Mouse (Mus musculus): ENCODE measurements around the gene Phospho1.
A peak's percentile ranks its signal among the peaks of the same experiment; 100 is the strongest.

Gene Phospho1

GRCm38 (mm10) chr11:95812224-95812623 is 12.1 kb upstream of the Phospho1 start:
- DNase-seq (ENCODE audit: low spot score) = no peak

GRCm38 (mm10) chr11:95814101-95814500 is 10.2 kb upstream of the Phospho1 start:
- DNase-seq (ENCODE audit: low spot score) = no peak

GRCm38 (mm10) chr11:95814857-95815256 is 9.4 kb upstream of the Phospho1 start:
- no peak for DNase-seq (ENCODE audit: low spot score)

- DNase-seq (ENCODE audit: low spot score) = no peak
Measured at GRCm38 (mm10) chr11:95815412-95815811, 8.9 kb upstream of the Phospho1 start.

- DNase-seq (ENCODE audit: low spot score) = peak; percentile 45
Measured at GRCm38 (mm10) chr11:95819138-95819537, 5.2 kb upstream of the Phospho1 start.

GRCm38 (mm10) chr11:95821511-95821910 is 2.8 kb upstream of the Phospho1 start:
- no peak for DNase-seq (ENCODE audit: low spot score)

GRCm38 (mm10) chr11:95822437-95822836 is 1.9 kb upstream of the Phospho1 start:
- no peak for DNase-seq (ENCODE audit: low spot score)

GRCm38 (mm10) chr11:95824877-95825243 is 561 bp downstream of the Phospho1 start:
- DNase-seq (ENCODE audit: low spot score) = no peak

GRCm38 (mm10) chr11:95825625-95826024 is 1.3 kb downstream of the Phospho1 start:
- no peak for DNase-seq (ENCODE audit: low spot score)

GRCm38 (mm10) chr11:95826317-95827167 is 2.2 kb downstream of the Phospho1 start:
- no peak for DNase-seq (ENCODE audit: low spot score)

GRCm38 (mm10) chr11:95827168-95827447 is 2.8 kb downstream of the Phospho1 start:
- no peak for DNase-seq (ENCODE audit: low spot score)

GRCm38 (mm10) chr11:95827464-95828085 is 3.3 kb downstream of the Phospho1 start:
- DNase-seq (ENCODE audit: low spot score) = peak; percentile 65

GRCm38 (mm10) chr11:95828181-95828964 is 4.1 kb downstream of the Phospho1 start:
- DNase-seq (ENCODE audit: low spot score) = no peak

GRCm38 (mm10) chr11:95829526-95830050 is 5.3 kb downstream of the Phospho1 start:
- DNase-seq (ENCODE audit: low spot score) = no peak

GRCm38 (mm10) chr11:95830411-95831275 is 6.3 kb downstream of the Phospho1 start:
- DNase-seq (ENCODE audit: low spot score) = no peak

- no peak for DNase-seq (ENCODE audit: low spot score)
Measured at GRCm38 (mm10) chr11:95831276-95831619, 6.9 kb downstream of the Phospho1 start.

GRCm38 (mm10) chr11:95831641-95832040 is 7.3 kb downstream of the Phospho1 start:
- DNase-seq (ENCODE audit: low spot score) = no peak

- no peak for DNase-seq (ENCODE audit: low spot score)
Measured at GRCm38 (mm10) chr11:95832129-95833005, 8.1 kb downstream of the Phospho1 start.

GRCm38 (mm10) chr11:95833006-95833570 is 8.8 kb downstream of the Phospho1 start:
- DNase-seq (ENCODE audit: low spot score) = no peak

- no peak for DNase-seq (ENCODE audit: low spot score)
Measured at GRCm38 (mm10) chr11:95833631-95834142, 9.4 kb downstream of the Phospho1 start.

All from urinary bladder, postnatal 25 days (tissue).